Mouse (Mus musculus): ENCODE results near the gene Fam117a. TPM values are rescaled to one million over a fixed set of nuclear protein-coding genes. Genes with fewer than 3 reads are reported as not detected.
A peak's percentile ranks its signal among the peaks of the same experiment; 100 is the strongest.

Fam117a gene
- total and polyA plus RNA-seq, 2 experiments, result 1.8 to 7.4 TPM

GRCm38 (mm10) chr11:95310648-95311424 is 26.0 kb upstream of the Fam117a start:
- Histone ChIP-seq H3K36me3 (ENCODE audit: control insufficient read depth, insufficient read depth, low read length) (no peaks in the 10 kb centered on the region), H3K9ac (ENCODE audit: low read depth, low read length) (peak overlapping the region; percentile 66), H3K27ac (replicated peaks; ENCODE audit: insufficient read depth, low read depth, low read length) (peak overlapping the region; percentile 50), H3K79me2 (ENCODE audit: control insufficient read depth, insufficient read depth, low read length) (peaks cover 13% of the 10 kb centered on the region; the same call in 1 of the 2 replicates), H3K27me3 (ENCODE audit: control insufficient read depth, insufficient read depth, low read length) (no peaks in the 10 kb centered on the region), H3K4me1 (ENCODE audit: control insufficient read depth, insufficient read depth, low read length) (peaks cover 8% of the 10 kb centered on the region; the same call in 1 of the 2 replicates), H3K4me3 (ENCODE audit: insufficient read depth, low read depth, low read length) (peak overlapping the region; percentile 62)
- 7% methylated on average over 17 of the region's 17 CpGs for WGBS
- peak; percentile 23 for DNase-seq (ENCODE audit: extremely low read depth, low read depth, low spot score)
- TF ChIP-seq POLR2A (IDR thresholded peaks at IDR 0.05; ENCODE audit: extremely low read depth, insufficient read depth, low read length), result no peak

DNA sequence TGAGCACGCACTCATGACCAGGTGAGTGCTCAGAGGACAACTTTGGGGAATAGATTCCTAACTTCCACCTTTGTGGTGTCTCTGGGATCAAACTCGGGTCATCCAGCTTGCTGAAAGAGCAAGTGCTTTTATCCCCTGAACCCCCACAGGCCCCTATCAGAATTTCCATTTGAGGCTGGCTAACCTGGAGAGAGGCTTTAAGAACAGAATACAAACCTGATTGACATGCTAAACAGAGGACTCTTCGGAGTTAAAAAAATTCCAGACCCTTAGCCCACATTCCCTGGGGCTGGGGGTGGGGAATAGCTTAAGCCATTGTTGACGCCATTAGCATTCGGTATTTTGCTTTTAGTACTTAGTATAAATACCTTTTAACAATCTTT is 25.4 kb upstream of the Fam117a start:
- 72% methylated on average over 5 of the region's 5 CpGs for WGBS
- no peak for TF ChIP-seq POLR2A (IDR thresholded peaks at IDR 0.05; ENCODE audit: extremely low read depth, insufficient read depth, low read length)
- TF ChIP-seq CTCF (IDR thresholded peaks at IDR 0.05; ENCODE audit: low read depth, low read length), result no peak
- H3K4me1 ChIP-seq (ENCODE audit: control insufficient read depth, insufficient read depth, low read length), result peaks cover 8% of the 10 kb centered on the region; the same call in 1 of the 2 replicates
- peaks cover 9% of the 10 kb centered on the region; the same call in 1 of the 2 replicates for H3K79me2 ChIP-seq (ENCODE audit: control insufficient read depth, insufficient read depth, low read length)
- DNase-seq (ENCODE audit: extremely low read depth, low read depth, low spot score), result no peak
- no peak overlapping the region for H3K9ac ChIP-seq (ENCODE audit: low read depth, low read length)
- no peak overlapping the region for H3K4me3 ChIP-seq (ENCODE audit: insufficient read depth, low read depth, low read length)
- H3K36me3 ChIP-seq (ENCODE audit: control insufficient read depth, insufficient read depth, low read length), result no peaks in the 10 kb centered on the region
- H3K27me3 ChIP-seq (ENCODE audit: control insufficient read depth, insufficient read depth, low read length), result no peaks in the 10 kb centered on the region
- H3K27ac ChIP-seq (replicated peaks; ENCODE audit: insufficient read depth, low read depth, low read length), result no peak overlapping the region

DNA sequence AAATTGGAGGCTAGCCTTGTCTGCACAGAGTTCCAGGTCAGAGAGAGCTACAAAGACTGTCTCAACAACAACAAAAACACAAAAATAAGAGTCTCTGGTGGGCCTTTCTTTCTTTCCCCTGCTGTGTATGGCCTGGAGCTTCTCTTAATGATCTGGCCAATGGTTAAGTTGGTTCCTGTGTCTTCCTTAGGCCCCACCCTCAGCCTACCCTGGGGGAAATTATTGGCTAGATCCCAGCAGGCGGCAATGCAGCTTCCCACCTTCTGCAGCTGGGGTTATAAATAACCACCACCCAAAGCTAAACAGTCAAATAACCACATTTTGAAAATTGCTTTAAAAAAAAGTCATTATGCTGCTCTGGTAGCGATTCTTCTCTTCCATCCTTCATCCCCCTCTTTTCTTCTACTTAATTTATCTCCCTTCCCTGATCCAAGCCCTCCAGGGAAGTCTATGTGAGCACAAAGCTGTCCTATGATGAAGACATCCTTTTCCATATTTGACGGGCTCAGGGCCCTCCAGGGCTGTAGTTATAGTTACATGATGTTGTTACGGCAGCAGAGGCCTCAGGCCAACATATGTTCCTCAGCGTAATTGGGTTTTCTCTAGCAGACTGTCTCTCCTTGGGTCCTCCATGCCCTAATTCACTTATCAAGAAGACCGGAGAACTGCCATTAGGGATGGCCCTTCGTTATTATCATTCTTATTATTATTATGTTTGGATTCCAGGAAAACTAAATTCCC is 21.4 kb upstream of the Fam117a start:
- TF ChIP-seq POLR2A (IDR thresholded peaks at IDR 0.05; ENCODE audit: extremely low read depth, insufficient read depth, low read length) (no peak), CTCF (IDR thresholded peaks at IDR 0.05; ENCODE audit: low read depth, low read length) (no peak)
- DNase-seq (ENCODE audit: extremely low read depth, low read depth, low spot score), result no peak
- Histone ChIP-seq H3K9ac (ENCODE audit: low read depth, low read length) (no peak overlapping the region), H3K4me3 (ENCODE audit: insufficient read depth, low read depth, low read length) (no peak overlapping the region), H3K79me2 (ENCODE audit: control insufficient read depth, insufficient read depth, low read length) (no peaks in the 10 kb centered on the region), H3K4me1 (ENCODE audit: control insufficient read depth, insufficient read depth, low read length) (peaks cover 3% of the 10 kb centered on the region; the same call in 1 of the 2 replicates), H3K27me3 (ENCODE audit: control insufficient read depth, insufficient read depth, low read length) (no peaks in the 10 kb centered on the region), H3K27ac (replicated peaks; ENCODE audit: insufficient read depth, low read depth, low read length) (no peak overlapping the region), H3K36me3 (ENCODE audit: control insufficient read depth, insufficient read depth, low read length) (no peaks in the 10 kb centered on the region)
- 91% methylated on average over 7 of the region's 7 CpGs for WGBS

DNA sequence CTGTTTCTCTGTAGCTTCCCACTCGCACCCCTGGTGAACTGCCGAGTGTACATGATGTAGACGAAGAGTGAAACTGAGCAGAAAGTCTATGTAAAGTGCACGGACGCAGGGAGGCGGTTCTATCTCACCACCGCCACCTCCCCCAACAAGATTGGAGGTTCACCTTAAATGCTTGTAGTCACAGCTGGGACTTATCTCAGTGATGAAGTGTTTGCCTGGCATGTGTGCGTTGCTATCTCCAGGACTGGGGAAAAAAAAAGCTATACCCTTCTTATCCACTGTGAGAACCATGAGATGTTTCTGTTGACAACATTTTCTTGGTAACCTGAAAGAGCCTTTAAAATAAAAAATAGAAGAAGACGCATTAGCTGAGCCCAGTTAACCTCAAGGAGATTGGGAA is 18.7 kb upstream of the Fam117a start:
- Histone ChIP-seq H3K79me2 (ENCODE audit: control insufficient read depth, insufficient read depth, low read length) (no peaks in the 10 kb centered on the region), H3K4me1 (ENCODE audit: control insufficient read depth, insufficient read depth, low read length) (no peaks in the 10 kb centered on the region), H3K27me3 (ENCODE audit: control insufficient read depth, insufficient read depth, low read length) (no peaks in the 10 kb centered on the region), H3K36me3 (ENCODE audit: control insufficient read depth, insufficient read depth, low read length) (no peaks in the 10 kb centered on the region), H3K9ac (ENCODE audit: low read depth, low read length) (no peak overlapping the region), H3K27ac (replicated peaks; ENCODE audit: insufficient read depth, low read depth, low read length) (no peak overlapping the region), H3K4me3 (ENCODE audit: insufficient read depth, low read depth, low read length) (no peak overlapping the region)
- no peak for TF ChIP-seq POLR2A (IDR thresholded peaks at IDR 0.05; ENCODE audit: extremely low read depth, insufficient read depth, low read length)
- TF ChIP-seq CTCF (IDR thresholded peaks at IDR 0.05; ENCODE audit: low read depth, low read length), result no peak
- 93% methylated on average over 9 of the region's 9 CpGs for WGBS
- DNase-seq (ENCODE audit: extremely low read depth, low read depth, low spot score), result no peak

DNA sequence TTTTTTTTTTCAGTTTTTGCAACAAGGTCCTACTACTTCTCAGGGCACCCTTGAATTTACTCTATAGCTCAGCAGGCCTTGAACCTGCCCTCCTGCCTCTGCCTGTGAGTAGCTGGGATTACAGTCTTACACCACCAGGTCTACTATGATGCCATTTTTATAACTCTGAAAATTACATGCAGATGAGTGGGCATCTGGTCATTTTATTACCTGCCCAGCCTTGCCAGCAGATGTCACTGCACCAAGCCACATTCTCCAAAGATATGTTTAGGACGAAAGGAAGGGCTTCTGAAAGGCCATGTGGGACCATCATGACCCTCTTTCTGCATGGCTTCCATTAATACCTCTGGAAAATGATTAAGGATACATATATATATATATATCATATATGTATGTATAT is 17.3 kb upstream of the Fam117a start:
- no peaks in the 10 kb centered on the region for H3K79me2 ChIP-seq (ENCODE audit: control insufficient read depth, insufficient read depth, low read length)
- H3K27ac ChIP-seq (replicated peaks; ENCODE audit: insufficient read depth, low read depth, low read length), result no peak overlapping the region
- 76% methylated on average over 1 of the region's 1 CpGs for WGBS
- no peaks in the 10 kb centered on the region for H3K27me3 ChIP-seq (ENCODE audit: control insufficient read depth, insufficient read depth, low read length)
- no peak overlapping the region for H3K9ac ChIP-seq (ENCODE audit: low read depth, low read length)
- TF ChIP-seq POLR2A (IDR thresholded peaks at IDR 0.05; ENCODE audit: extremely low read depth, insufficient read depth, low read length) (no peak), CTCF (IDR thresholded peaks at IDR 0.05; ENCODE audit: low read depth, low read length) (peak; percentile 22; the same call in 1 of the 2 replicates)
- no peaks in the 10 kb centered on the region for H3K36me3 ChIP-seq (ENCODE audit: control insufficient read depth, insufficient read depth, low read length)
- no peaks in the 10 kb centered on the region for H3K4me1 ChIP-seq (ENCODE audit: control insufficient read depth, insufficient read depth, low read length)
- DNase-seq (ENCODE audit: extremely low read depth, low read depth, low spot score), result no peak
- no peak overlapping the region for H3K4me3 ChIP-seq (ENCODE audit: insufficient read depth, low read depth, low read length)
